ENCODE assay signal across 9 mouse cellular contexts in the genomic region with DNA sequence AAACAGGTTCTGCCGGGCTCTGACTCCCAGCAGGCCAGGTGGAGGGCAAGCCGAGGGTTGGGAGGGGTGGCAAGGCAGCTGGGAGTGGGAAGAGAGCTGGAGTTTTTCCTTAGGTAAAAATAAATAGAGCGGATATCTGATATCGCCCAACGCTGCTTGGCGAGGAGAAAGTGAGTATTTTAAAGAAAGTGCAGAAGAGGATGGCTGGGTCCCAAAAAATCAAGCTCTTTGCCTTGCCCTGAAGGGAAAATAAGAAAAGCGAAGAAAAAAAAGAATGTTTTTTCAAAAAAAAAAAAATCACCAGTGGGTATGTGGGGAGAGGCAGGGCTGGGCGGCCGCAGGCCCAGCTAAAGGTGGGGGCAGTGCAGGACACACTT. TPM values are rescaled to one million over a fixed set of nuclear protein-coding genes. Genes with fewer than 3 reads are reported as not detected.
DNase-seq lines count a peak whose midpoint lies in the region; ATAC-seq and TF ChIP-seq lines count a peak whose summit lies in the region.
"Had no signal": no experiment of that assay in that cellular context is flagged by ENCODE, and none has a peak within 500 bp of the region (broad histone marks: within the 10 kb centered on the region; RNA-seq: fewer than 3 reads in every experiment).

No protein-coding gene starts in this region.

- 46% methylated on average over 9 of the region's 9 CpGs for WGBS in liver, embryonic 12.5 days (ENCODE audit: insufficient replicate concordance)

- peak overlapping the region; percentile 100 for H3K27ac ChIP-seq in gastrocnemius, adult 2 months
- peak overlapping the region; percentile 64; the same call in 1 of the 2 replicates for H3K27ac ChIP-seq in testis, adult 2 months (ENCODE audit: control insufficient read depth, insufficient read depth, low read depth, low read length)
- H3K27ac ChIP-seq in liver, embryonic 12.5 days, result no peak overlapping the region
- H3K27ac ChIP-seq: macrophage had no signal

- peak overlapping the region; percentile 71 for H3K4me2 ChIP-seq in liver, embryonic 12.5 days

- DNase-seq in gastrocnemius, adult 2 months, result no peak
- no peak for DNase-seq in gastrocnemius, adult 8-10 months (ENCODE audit: low spot score in 2 of 2)
- no peak for DNase-seq in testis, postnatal 10 days (ENCODE audit: low spot score)
- no peak for DNase-seq in urinary bladder, postnatal 14 days (ENCODE audit: low spot score)
- DNase-seq in left cerebral cortex, postnatal 14 days (ENCODE audit: low spot score in 2 of 2), result no peak
- no peak for DNase-seq in yolk sac, embryonic 10.5 days (ENCODE audit: low spot score)

- peaks cover 5% of the 10 kb centered on the region; the same call in 1 of the 2 replicates for H3K27me3 ChIP-seq in testis, adult 2 months (ENCODE audit: control insufficient read depth, insufficient read depth, low read length)
- peaks cover 81% of the 10 kb centered on the region for H3K27me3 ChIP-seq in liver, embryonic 12.5 days (replicated peaks)

- no peaks in the 10 kb centered on the region for H3K9me3 ChIP-seq in liver, embryonic 12.5 days (replicated peaks)

- H3K36me3 ChIP-seq in testis, adult 2 months (ENCODE audit: control insufficient read depth, insufficient read depth, low read length), result no peaks in the 10 kb centered on the region
- no peaks in the 10 kb centered on the region for H3K36me3 ChIP-seq in liver, embryonic 12.5 days

- 0 out of 2 replicates have a peak overlapping the region, but pooled peaks have one; percentile 34 for H3K9ac ChIP-seq in liver, embryonic 12.5 days

- no peak for TF ChIP-seq POLR2A in testis, adult 2 months (IDR thresholded peaks at IDR 0.05; ENCODE audit: control insufficient read depth, low read depth, low read length)

- intact Hi-C loops in gastrocnemius, adult 2 months (cut with DNase I), result loop anchor here (2.0 to 5.0 kb wide), 2 partner anchors 123 to 211 kb away; no protein-coding TSS in a partner anchor
- intact Hi-C loops in left cerebral cortex, postnatal 14 days (cut with DNase I), result loop anchor here (5.0 kb wide), 5 partner anchors 56 to 331 kb away; a partner anchor contains a TSS

- H3K4me1 ChIP-seq in testis, adult 2 months (ENCODE audit: control insufficient read depth, insufficient read depth, low read length), result peaks cover 22% of the 10 kb centered on the region
- H3K4me1 ChIP-seq in liver, embryonic 12.5 days, result peaks cover 4% of the 10 kb centered on the region; the same call in 1 of the 2 replicates

- ATAC-seq in liver, embryonic 12.5 days, result no peak

- TF ChIP-seq CTCF in gastrocnemius, adult 2 months (IDR thresholded peaks at IDR 0.05), result no peak
- TF ChIP-seq CTCF in testis, adult 2 months (IDR thresholded peaks at IDR 0.05; ENCODE audit: control insufficient read depth, insufficient read depth, insufficient replicate concordance, low read depth, low read length), result no peak

- peak overlapping the region; percentile 83 for H3K4me3 ChIP-seq in gastrocnemius, adult 2 months
- peak overlapping the region; percentile 90 for H3K4me3 ChIP-seq in testis, adult 2 months (ENCODE audit: control insufficient read depth, low read depth, low read length)
- peak overlapping the region; percentile 50 for H3K4me3 ChIP-seq in liver, embryonic 12.5 days

RNA-seq across cellular contexts. Expression of a gene that starts 0.7 kb away (rescaled TPM):
- 10 to 100 TPM; 32.2 to 48.0 TPM for total RNA-seq in gastrocnemius, adult 2 months (2021)
- total RNA-seq in gastrocnemius, adult 8-10 months (2022), result 10 to 100 TPM; 44.0 to 58.3 (median 47.6) TPM
- polyA plus RNA-seq in testis, adult 2 months (2012; rRNA removed), result 4.4 and 5.4 TPM in 2 replicates
- polyA plus RNA-seq in liver, embryonic 12.5 days (2016; fragmentation: Nextera tagmentation; extraction: Ambion mirVana), result 6.1 and 9.9 TPM in 2 replicates
- total RNA-seq in left cerebral cortex, postnatal 14 days (2021), result 10 to 100 TPM; 11.9 to 13.8 TPM

RNA-seq across cellular contexts. Expression of a gene that starts 4.2 kb away (rescaled TPM):
- total RNA-seq in gastrocnemius, adult 2 months (2021), result 10 to 100 TPM in 1 of 2 experiments, 1 to 10 TPM in 1; 8.4 to 13.6 TPM
- total RNA-seq in gastrocnemius, adult 8-10 months (2022), result 10 to 100 TPM; 10.5 to 13.4 (median 11.8) TPM
- 200 and 219 TPM in 2 replicates for polyA plus RNA-seq in testis, adult 2 months (2012; rRNA removed)
- polyA plus RNA-seq in liver, embryonic 12.5 days (2016; fragmentation: Nextera tagmentation; extraction: Ambion mirVana), result 12.3 and 12.9 TPM in 2 replicates
- total RNA-seq in left cerebral cortex, postnatal 14 days (2021), result 10 to 100 TPM; 10.9 to 12.4 TPM
